Mouse (Mus musculus) C2C12 (cell line): ENCODE data around the gene Plpp1.

ENCODE experiments used
- CTCF ChIP-seq: IDR thresholded peaks from one replicate; pipeline ENCODE4 v1.5.1; 2011; ENCODE audit not compliant: control insufficient read depth, insufficient read depth, insufficient read length
- FOSL1 ChIP-seq: IDR thresholded peaks from one replicate; pipeline ENCODE4 v1.8.0; 2011; ENCODE audit warnings: mild to moderate bottlenecking, low read length; ENCODE audit not compliant: poor library complexity, insufficient read depth, severe bottlenecking
- MAX ChIP-seq: IDR thresholded peaks from one replicate; pipeline ENCODE4 v1.6.1; 2011; ENCODE audit warnings: mild to moderate bottlenecking, control low read depth
- MYOG ChIP-seq: IDR thresholded peaks from one replicate; pipeline ENCODE4 v1.6.1; 2011; ENCODE audit not compliant: control insufficient read depth, insufficient read length; ENCODE audit errors: extremely low read depth
- USF1 ChIP-seq: IDR thresholded peaks from one replicate; pipeline ENCODE4 v1.6.1; 2011; ENCODE audit warnings: low read depth, mild to moderate bottlenecking, control low read depth, moderate library complexity

DNA sequence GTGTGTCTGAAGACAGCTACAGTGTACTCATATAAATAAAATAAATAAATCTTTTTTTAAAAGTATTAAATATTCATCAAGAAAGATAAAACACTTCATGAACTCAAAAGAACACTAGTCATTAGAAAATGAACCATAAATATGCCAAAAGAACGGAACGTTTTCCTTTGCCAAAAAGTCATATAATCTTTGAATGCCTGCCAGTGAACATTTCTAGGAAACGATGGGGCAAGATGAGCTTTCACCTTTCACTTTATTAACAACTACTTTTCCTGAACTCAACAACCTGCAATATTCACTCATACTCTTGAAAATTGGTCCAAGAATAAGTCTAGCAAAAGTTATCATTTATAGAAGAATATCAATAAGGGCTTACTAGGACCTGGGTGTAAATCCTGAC, 101.6 kb downstream of the Plpp1 start:
- TF ChIP-seq CTCF (no peak), FOSL1 (no peak), USF1 (no peak), MAX (no peak), MYOG (no peak)
